Mouse (Mus musculus): Measurements from ENCODE around the gene Dcdc2b.

DNA sequence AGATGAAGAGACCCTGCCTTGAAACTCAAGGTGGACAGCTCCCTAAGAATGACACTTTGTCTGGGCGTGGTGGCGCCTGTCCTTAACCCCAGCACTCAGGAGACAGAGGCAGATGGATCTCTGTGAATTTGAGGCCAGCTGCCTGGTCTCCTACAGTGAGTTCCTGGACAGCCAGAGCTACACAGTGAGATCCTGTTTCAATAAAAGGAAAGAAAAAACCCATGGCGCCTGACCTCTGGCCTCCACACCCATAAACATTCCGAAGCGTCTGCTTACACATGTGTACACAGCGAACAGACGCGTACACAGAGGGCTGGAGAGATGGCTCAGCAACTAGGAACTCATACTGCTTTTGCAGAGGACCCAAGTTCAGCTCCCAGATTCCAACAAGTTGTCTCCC is 50.3 kb downstream of the Dcdc2b start:
- no peak for TF ChIP-seq CTCF (IDR thresholded peaks at IDR 0.05; ENCODE audit: control insufficient read depth, insufficient read depth, insufficient read length)
- no peak for TF ChIP-seq USF1 (IDR thresholded peaks at IDR 0.05; ENCODE audit: low read depth)
- TF ChIP-seq MAX (IDR thresholded peaks at IDR 0.05): no peak

Measured in C2C12 (cell line).